ENCODE assay signal across 14 mouse cellular contexts in the genomic region with DNA sequence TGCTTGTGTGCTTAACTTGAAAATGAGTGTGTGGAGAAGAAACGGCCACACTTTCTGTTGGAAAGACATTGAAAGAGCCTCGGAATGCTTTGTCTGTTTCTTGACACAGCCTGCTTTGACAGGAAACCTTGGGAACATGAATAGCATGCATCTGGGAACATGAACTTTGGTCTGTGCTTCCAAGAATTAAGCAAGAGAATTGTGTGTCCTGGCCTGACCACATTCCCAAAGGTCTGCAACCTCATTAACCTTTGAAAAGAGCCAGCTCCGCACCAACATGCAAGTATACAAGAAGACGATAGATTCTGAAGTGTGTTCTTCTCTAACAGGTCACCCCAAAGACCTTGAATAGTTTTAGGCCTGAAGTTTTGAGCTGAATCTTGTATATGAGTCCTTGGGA.
"Had no signal": no experiment of that assay in that cellular context is flagged by ENCODE, and none has a peak within 500 bp of the region (broad histone marks: within the 10 kb centered on the region; RNA-seq: fewer than 3 reads in every experiment).

No protein-coding gene starts in this region.

- H3K4me2 ChIP-seq: intestine, embryonic 15.5 days; limb, embryonic 13.5 days; liver, embryonic 11.5 days; liver, embryonic 15.5 days; lung, embryonic 14.5 days; midbrain, embryonic 12.5 days; stomach, embryonic 15.5 days had no signal

- H3K27me3 ChIP-seq: intestine, embryonic 15.5 days; limb, embryonic 13.5 days; liver, embryonic 15.5 days; megakaryocyte, embryonic 14.5 days; midbrain, embryonic 12.5 days; stomach, embryonic 15.5 days had no signal

- ATAC-seq: intestine, embryonic 15.5 days had no signal

- H3K9ac ChIP-seq: intestine, embryonic 15.5 days; limb, embryonic 13.5 days; liver, embryonic 15.5 days; lung, embryonic 14.5 days; midbrain, embryonic 12.5 days; stomach, embryonic 15.5 days had no signal

- DNase-seq: left cerebral cortex, postnatal 4 days; lung, embryonic 14.5 days; lung, postnatal 10 days; right cerebral cortex, postnatal 4 days; thymus, adult 2 months; thymus, postnatal 25 days had no signal

- H3K4me3 ChIP-seq: intestine, embryonic 15.5 days; limb, embryonic 13.5 days; liver, embryonic 15.5 days; megakaryocyte, embryonic 14.5 days; midbrain, embryonic 12.5 days; stomach, embryonic 15.5 days had no signal

- H3K27ac ChIP-seq: intestine, embryonic 15.5 days; limb, embryonic 13.5 days; liver, embryonic 15.5 days; macrophage; midbrain, embryonic 12.5 days; stomach, embryonic 15.5 days had no signal

- H3K9me3 ChIP-seq: intestine, embryonic 15.5 days; limb, embryonic 13.5 days; liver, embryonic 15.5 days; megakaryocyte, embryonic 14.5 days; midbrain, embryonic 12.5 days; stomach, embryonic 15.5 days had no signal

- H3K36me3 ChIP-seq: intestine, embryonic 15.5 days; limb, embryonic 13.5 days; liver, embryonic 15.5 days; midbrain, embryonic 12.5 days; stomach, embryonic 15.5 days had no signal

- H3K4me1 ChIP-seq: intestine, embryonic 15.5 days; liver, embryonic 15.5 days; megakaryocyte, embryonic 14.5 days; midbrain, embryonic 12.5 days; stomach, embryonic 15.5 days had no signal
